Mouse (Mus musculus): ENCODE data around the gene Eif2b3.

GRCm38 (mm10) chr4:117019206-117020134 is at the start of gene Eif2b3:
- no peak for TF ChIP-seq EP300 (IDR thresholded peaks at IDR 0.05; ENCODE audit: low read depth)
- TF ChIP-seq CTCF (IDR thresholded peaks at IDR 0.05; ENCODE audit: low read depth) = no peak

Data from heart, postnatal 0 days (tissue).